Mouse (Mus musculus): ENCODE data around the gene Atr.

DNA sequence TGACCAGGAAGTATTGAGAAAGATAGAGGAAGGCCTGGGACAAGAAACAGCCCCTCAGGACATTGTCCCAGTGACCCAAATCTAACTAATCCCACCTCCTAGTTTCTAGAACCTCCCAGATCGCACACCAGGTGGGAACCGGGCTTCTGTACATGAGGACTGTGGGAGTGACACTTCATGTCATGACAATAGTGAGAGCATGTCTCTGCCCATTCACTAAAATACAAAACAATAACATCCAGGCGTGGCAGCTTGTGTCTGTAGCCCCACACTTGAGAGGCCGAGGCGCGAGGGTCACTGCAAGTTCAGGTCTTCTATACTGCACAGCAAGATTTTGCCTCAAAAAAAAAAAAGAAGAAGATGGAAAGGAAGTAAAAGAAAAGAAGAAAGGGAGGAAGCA is 122.5 kb downstream of the Atr start:
- TF ChIP-seq CTCF (IDR thresholded peaks at IDR 0.05; ENCODE audit: low read depth, low read length) (no peak), POLR2A (IDR thresholded peaks at IDR 0.05; ENCODE audit: extremely low read depth, insufficient read depth, low read length) (no peak)

Measured in liver, adult 2 months (tissue).